Mouse (Mus musculus): ENCODE measurements around the gene Farsb. TPM values are rescaled to one million over a fixed set of nuclear protein-coding genes. Genes with fewer than 3 reads are reported as not detected.

The Farsb gene
- polyA plus RNA-seq, 1 experiment from 2014 or later = 138 TPM

GRCm38 (mm10) chr1:78472441-78472840 is 16.3 kb downstream of the Farsb start:
- no peak for ATAC-seq (ENCODE audit: low FRiP score, low read depth)
- 90% methylated on average over 5 of the region's 5 CpGs for WGBS
- Histone ChIP-seq H3K9ac (no peak overlapping the region), H3K4me1 (no peaks in the 10 kb centered on the region), H3K4me2 (replicated peaks) (no peak overlapping the region), H3K27me3 (no peaks in the 10 kb centered on the region), H3K9me3 (no peaks in the 10 kb centered on the region), H3K27ac (no peak overlapping the region), H3K4me3 (no peak overlapping the region), H3K36me3 (peaks cover 54% of the 10 kb centered on the region)

- WGBS = 34% methylated on average over 7 of the region's 7 CpGs
- no peak overlapping the region for H3K4me3 ChIP-seq
- H3K9me3 ChIP-seq = no peaks in the 10 kb centered on the region
- no peak for ATAC-seq (ENCODE audit: low FRiP score, low read depth)
- peaks cover 76% of the 10 kb centered on the region for H3K36me3 ChIP-seq
- no peaks in the 10 kb centered on the region for H3K27me3 ChIP-seq
- H3K4me2 ChIP-seq (replicated peaks) = no peak overlapping the region
- no peak overlapping the region for H3K27ac ChIP-seq
- no peaks in the 10 kb centered on the region for H3K4me1 ChIP-seq
- H3K9ac ChIP-seq = no peak overlapping the region
Measured at GRCm38 (mm10) chr1:78454659-78455058, 34.0 kb downstream of the Farsb start.

GRCm38 (mm10) chr1:78453886-78454285 is 34.8 kb downstream of the Farsb start:
- no peak for ATAC-seq (ENCODE audit: low FRiP score, low read depth)
- Histone ChIP-seq H3K27me3 (no peaks in the 10 kb centered on the region), H3K9ac (no peak overlapping the region), H3K36me3 (peaks cover 70% of the 10 kb centered on the region), H3K4me3 (no peak overlapping the region), H3K4me1 (no peaks in the 10 kb centered on the region), H3K9me3 (no peaks in the 10 kb centered on the region), H3K27ac (no peak overlapping the region), H3K4me2 (replicated peaks) (no peak overlapping the region)
- WGBS = 91% methylated on average over 8 of the region's 8 CpGs

- Histone ChIP-seq H3K9me3 (no peaks in the 10 kb centered on the region), H3K27me3 (no peaks in the 10 kb centered on the region), H3K9ac (no peak overlapping the region), H3K27ac (no peak overlapping the region), H3K4me1 (peaks cover 10% of the 10 kb centered on the region; the same call in 1 of the 2 replicates), H3K36me3 (peaks cover 68% of the 10 kb centered on the region), H3K4me3 (no peak overlapping the region), H3K4me2 (replicated peaks) (no peak overlapping the region)
- no peak for ATAC-seq (ENCODE audit: low FRiP score, low read depth)
- 89% methylated on average over 6 of the region's 6 CpGs for WGBS
Measured at GRCm38 (mm10) chr1:78452544-78452943, 36.2 kb downstream of the Farsb start.

- Histone ChIP-seq H3K4me1 (peaks cover 10% of the 10 kb centered on the region; the same call in 1 of the 2 replicates), H3K9ac (no peak overlapping the region), H3K36me3 (peaks cover 62% of the 10 kb centered on the region), H3K9me3 (no peaks in the 10 kb centered on the region), H3K27me3 (no peaks in the 10 kb centered on the region), H3K27ac (no peak overlapping the region), H3K4me3 (no peak overlapping the region), H3K4me2 (replicated peaks) (no peak overlapping the region)
- no peak for ATAC-seq (ENCODE audit: low FRiP score, low read depth)
- WGBS = 65% methylated on average over 12 of the region's 12 CpGs
Measured at GRCm38 (mm10) chr1:78451070-78451854, 37.4 kb downstream of the Farsb start.

GRCm38 (mm10) chr1:78448091-78448490 is 40.6 kb downstream of the Farsb start:
- H3K9me3 ChIP-seq = no peaks in the 10 kb centered on the region
- no peak overlapping the region for H3K9ac ChIP-seq
- 81% methylated on average over 1 of the region's 1 CpGs for WGBS
- no peak overlapping the region for H3K4me2 ChIP-seq (replicated peaks)
- H3K4me1 ChIP-seq = peaks cover 18% of the 10 kb centered on the region; the same call in 1 of the 2 replicates
- H3K27me3 ChIP-seq = no peaks in the 10 kb centered on the region
- H3K4me3 ChIP-seq = no peak overlapping the region
- no peak overlapping the region for H3K27ac ChIP-seq
- ATAC-seq (ENCODE audit: low FRiP score, low read depth) = no peak
- H3K36me3 ChIP-seq = peaks cover 68% of the 10 kb centered on the region

GRCm38 (mm10) chr1:78446742-78447141 is 42.0 kb downstream of the Farsb start:
- no peaks in the 10 kb centered on the region for H3K9me3 ChIP-seq
- ATAC-seq (ENCODE audit: low FRiP score, low read depth) = no peak
- H3K36me3 ChIP-seq = peaks cover 63% of the 10 kb centered on the region
- H3K27ac ChIP-seq = no peak overlapping the region
- H3K27me3 ChIP-seq = no peaks in the 10 kb centered on the region
- H3K4me3 ChIP-seq = no peak overlapping the region
- WGBS = 85% methylated on average over 6 of the region's 6 CpGs
- peaks cover 25% of the 10 kb centered on the region; the same call in 1 of the 2 replicates for H3K4me1 ChIP-seq
- no peak overlapping the region for H3K4me2 ChIP-seq (replicated peaks)
- H3K9ac ChIP-seq = no peak overlapping the region

GRCm38 (mm10) chr1:78446232-78446631 is 42.5 kb downstream of the Farsb start:
- H3K9ac ChIP-seq = no peak overlapping the region
- H3K4me2 ChIP-seq (replicated peaks) = no peak overlapping the region
- no peak overlapping the region for H3K4me3 ChIP-seq
- 81% methylated on average over 8 of the region's 8 CpGs for WGBS
- H3K27ac ChIP-seq = no peak overlapping the region
- no peak for ATAC-seq (ENCODE audit: low FRiP score, low read depth)
- H3K27me3 ChIP-seq = no peaks in the 10 kb centered on the region
- H3K4me1 ChIP-seq = peaks cover 25% of the 10 kb centered on the region; the same call in 1 of the 2 replicates
- H3K9me3 ChIP-seq = no peaks in the 10 kb centered on the region
- H3K36me3 ChIP-seq = peaks cover 62% of the 10 kb centered on the region

GRCm38 (mm10) chr1:78443056-78443455 is 45.6 kb downstream of the Farsb start:
- Histone ChIP-seq H3K9me3 (no peaks in the 10 kb centered on the region), H3K36me3 (peaks cover 49% of the 10 kb centered on the region), H3K4me1 (peaks cover 17% of the 10 kb centered on the region; the same call in 1 of the 2 replicates), H3K27me3 (no peaks in the 10 kb centered on the region), H3K27ac (0 out of 2 replicates have a peak overlapping the region, but pooled peaks have one; percentile 29), H3K4me2 (replicated peaks) (no peak overlapping the region), H3K4me3 (no peak overlapping the region), H3K9ac (no peak overlapping the region)
- ATAC-seq (ENCODE audit: low FRiP score, low read depth) = no peak
- 48% methylated on average over 7 of the region's 7 CpGs for WGBS

- Histone ChIP-seq H3K9ac (no peak overlapping the region), H3K27me3 (no peaks in the 10 kb centered on the region), H3K27ac (no peak overlapping the region), H3K4me2 (replicated peaks) (no peak overlapping the region), H3K9me3 (no peaks in the 10 kb centered on the region), H3K4me1 (peaks cover 20% of the 10 kb centered on the region; the same call in 1 of the 2 replicates), H3K4me3 (no peak overlapping the region), H3K36me3 (peaks cover 44% of the 10 kb centered on the region)
- no peak for ATAC-seq (ENCODE audit: low FRiP score, low read depth)
- 83% methylated on average over 8 of the region's 8 CpGs for WGBS
Measured at GRCm38 (mm10) chr1:78440716-78441115, 48.0 kb downstream of the Farsb start.

GRCm38 (mm10) chr1:78437150-78437549 is 51.5 kb downstream of the Farsb start:
- H3K27me3 ChIP-seq = no peaks in the 10 kb centered on the region
- 82% methylated on average over 3 of the region's 3 CpGs for WGBS
- ATAC-seq (ENCODE audit: low FRiP score, low read depth) = no peak
- H3K36me3 ChIP-seq = peaks cover 27% of the 10 kb centered on the region
- no peak overlapping the region for H3K9ac ChIP-seq
- H3K4me2 ChIP-seq (replicated peaks) = no peak overlapping the region
- H3K27ac ChIP-seq = no peak overlapping the region
- no peak overlapping the region for H3K4me3 ChIP-seq
- peaks cover 7% of the 10 kb centered on the region; the same call in 1 of the 2 replicates for H3K4me1 ChIP-seq
- H3K9me3 ChIP-seq = no peaks in the 10 kb centered on the region

- no peak overlapping the region for H3K4me3 ChIP-seq
- peaks cover 25% of the 10 kb centered on the region for H3K36me3 ChIP-seq
- H3K4me2 ChIP-seq (replicated peaks) = no peak overlapping the region
- H3K9me3 ChIP-seq = no peaks in the 10 kb centered on the region
- H3K27ac ChIP-seq = no peak overlapping the region
- ATAC-seq (ENCODE audit: low FRiP score, low read depth) = no peak
- H3K4me1 ChIP-seq = peaks cover 5% of the 10 kb centered on the region; the same call in 1 of the 2 replicates
- H3K9ac ChIP-seq = no peak overlapping the region
- H3K27me3 ChIP-seq = no peaks in the 10 kb centered on the region
- WGBS = 96% methylated on average over 1 of the region's 1 CpGs
Measured at GRCm38 (mm10) chr1:78436445-78436844, 52.3 kb downstream of the Farsb start.

Measured in limb, embryonic 13.5 days (tissue).